Comparison of ENCODE assay signal across 10 mouse cellular contexts in the genomic region with DNA sequence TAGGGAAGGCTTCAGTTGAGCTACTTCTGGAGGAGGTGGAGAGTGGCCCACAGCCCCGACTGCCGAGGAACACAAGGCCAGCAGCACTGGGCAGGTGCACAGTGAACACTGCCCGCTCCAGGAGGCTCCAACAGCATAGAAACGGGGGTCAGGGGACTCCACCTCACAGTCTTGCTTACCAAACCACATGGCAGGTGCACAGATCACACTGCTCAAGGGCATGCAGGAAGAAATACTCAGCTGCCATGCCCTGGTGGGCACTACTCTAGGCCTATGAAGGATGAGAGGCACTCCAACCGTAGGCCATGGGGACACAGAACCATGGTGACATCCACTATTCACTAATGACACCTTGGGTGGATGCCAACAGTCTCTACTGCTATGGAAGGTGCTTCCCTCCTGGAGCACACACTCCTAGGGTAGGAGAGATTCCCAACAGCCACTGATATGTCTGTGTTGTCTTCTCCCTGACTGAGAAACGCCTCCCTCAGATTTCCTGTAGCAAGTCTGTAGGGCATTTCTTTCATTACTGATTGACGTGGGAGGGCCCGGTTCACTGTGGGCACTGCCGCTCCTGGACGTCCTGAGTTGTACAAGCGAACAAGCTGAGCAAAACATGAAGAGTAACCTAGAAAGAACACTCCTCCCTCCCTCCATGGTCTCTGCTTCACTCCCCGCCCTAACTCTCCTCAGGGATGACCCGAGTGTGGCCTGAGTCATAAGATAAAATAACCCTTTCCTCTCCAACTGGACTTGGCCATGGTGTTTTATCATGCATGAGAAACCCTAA. TPM values are rescaled to one million over a fixed set of nuclear protein-coding genes. Genes with fewer than 3 reads are reported as not detected.
A peak's percentile ranks its signal among the peaks of the same experiment; 100 is the strongest.
DNase-seq lines count a peak whose midpoint lies in the region; ATAC-seq lines count a peak whose summit lies in the region.
"Had no signal": no experiment of that assay in that cellular context is flagged by ENCODE, and none has a peak within 500 bp of the region (broad histone marks: within the 10 kb centered on the region; RNA-seq: fewer than 3 reads in every experiment).

No protein-coding gene starts in this region.

- intact Hi-C loops in left cerebral cortex, postnatal 25 days (cut with DNase I): no loop called here
- intact Hi-C loops in gastrocnemius, postnatal 36 days (cut with DNase I): no loop called here

- H3K9me3 ChIP-seq in heart, embryonic 16.5 days (replicated peaks; ENCODE audit: control insufficient read depth, low read length): no peaks in the 10 kb centered on the region
- H3K9me3 ChIP-seq in embryonic facial prominence, embryonic 10.5 days: no peaks in the 10 kb centered on the region
- no peaks in the 10 kb centered on the region for H3K9me3 ChIP-seq in forebrain, embryonic 16.5 days (ENCODE audit: control insufficient read depth, low read length)

- 0 out of 2 replicates have a peak overlapping the region, but pooled peaks have one; percentile 16 for H3K9ac ChIP-seq in heart, embryonic 16.5 days (ENCODE audit: low read length)
- H3K9ac ChIP-seq in forebrain, embryonic 16.5 days (replicated peaks; ENCODE audit: low read depth, low read length): no peak overlapping the region

- no peaks in the 10 kb centered on the region for H3K36me3 ChIP-seq in heart, embryonic 16.5 days (ENCODE audit: control insufficient read depth, insufficient read depth)
- H3K36me3 ChIP-seq in embryonic facial prominence, embryonic 10.5 days (replicated peaks): peaks cover 61% of the 10 kb centered on the region
- no peaks in the 10 kb centered on the region for H3K36me3 ChIP-seq in forebrain, embryonic 16.5 days (ENCODE audit: control insufficient read depth, insufficient read depth)

- no peak overlapping the region for H3K4me2 ChIP-seq in heart, embryonic 16.5 days (ENCODE audit: low read depth, low read length)
- H3K4me2 ChIP-seq in forebrain, embryonic 16.5 days (ENCODE audit: low read length): no peak overlapping the region

- no peak for DNase-seq in heart, adult 11 months
- peak; percentile 26 for DNase-seq in 3T3-L1 (ENCODE audit: low read depth, low spot score)
- DNase-seq in embryonic facial prominence, embryonic 10.5 days (ENCODE audit: low spot score): no peak
- peak; percentile 71 to 90 for DNase-seq in kidney, postnatal 25 days
- no peak for DNase-seq in left cerebral cortex, postnatal 25 days (ENCODE audit: low spot score in 2 of 2)
- no peak for DNase-seq in gastrocnemius, postnatal 36 days
- DNase-seq: right cerebral cortex, postnatal 14 days had no signal

- no peak for ATAC-seq in heart, embryonic 16.5 days (replicated peaks; ENCODE audit: extremely low read depth, insufficient read depth, low FRiP score)
- no peak for ATAC-seq in forebrain, embryonic 16.5 days
- ATAC-seq: activated CD4-positive, CD25-positive, alpha-beta regulatory T cell, adult 4 months had no signal

- H3K4me3 ChIP-seq in heart, embryonic 16.5 days (ENCODE audit: low read length): no peak overlapping the region
- H3K4me3 ChIP-seq in embryonic facial prominence, embryonic 10.5 days: no peak overlapping the region
- H3K4me3 ChIP-seq in forebrain, embryonic 16.5 days (replicated peaks; ENCODE audit: low read length): no peak overlapping the region

- H3K4me1 ChIP-seq in heart, embryonic 16.5 days (ENCODE audit: control insufficient read depth, insufficient read depth, low read length): peaks cover 41% of the 10 kb centered on the region
- peaks cover 35% of the 10 kb centered on the region for H3K4me1 ChIP-seq in embryonic facial prominence, embryonic 10.5 days
- peaks cover 1% of the 10 kb centered on the region for H3K4me1 ChIP-seq in forebrain, embryonic 16.5 days (replicated peaks; ENCODE audit: control insufficient read depth, insufficient read depth, low read length)

- WGBS in heart, embryonic 16.5 days: 55% methylated on average over 13 of the region's 13 CpGs
- 82% methylated on average over 13 of the region's 13 CpGs for WGBS in embryonic facial prominence, embryonic 10.5 days
- WGBS in forebrain, embryonic 16.5 days: 75% methylated on average over 13 of the region's 13 CpGs

- H3K27me3 ChIP-seq in heart, embryonic 16.5 days (ENCODE audit: control insufficient read depth, insufficient read depth, low read length): no peaks in the 10 kb centered on the region
- no peaks in the 10 kb centered on the region for H3K27me3 ChIP-seq in embryonic facial prominence, embryonic 10.5 days (replicated peaks; ENCODE audit: low read depth, poor library complexity, severe bottlenecking)
- H3K27me3 ChIP-seq in forebrain, embryonic 16.5 days (replicated peaks; ENCODE audit: control insufficient read depth, insufficient read depth, low read length): no peaks in the 10 kb centered on the region

- peak overlapping the region; percentile 83 for H3K27ac ChIP-seq in heart, embryonic 16.5 days (ENCODE audit: low read length)
- peak overlapping the region; percentile 21; the same call in 1 of the 2 replicates for H3K27ac ChIP-seq in embryonic facial prominence, embryonic 10.5 days (replicated peaks)
- no peak overlapping the region for H3K27ac ChIP-seq in forebrain, embryonic 16.5 days (ENCODE audit: low read length)

RNA-seq across cellular contexts. Expression of a gene that starts 7.2 kb away (rescaled TPM):
- polyA plus RNA-seq in heart, embryonic 16.5 days (2015; fragmentation: Nextera tagmentation; extraction: Ambion mirVana): 87.3 and 93.5 TPM in 2 replicates
- polyA plus RNA-seq in embryonic facial prominence, embryonic 10.5 days (2016; fragmentation: Nextera tagmentation; extraction: Ambion mirVana): 99.0 and 103 TPM in 2 replicates
- total RNA-seq in left cerebral cortex, postnatal 25 days (2021): 10 to 100 TPM; 82.9 to 88.8 TPM
- total RNA-seq in gastrocnemius, postnatal 36 days (2021): 10 to 100 TPM; 43.0 to 43.4 TPM
- 106 and 110 TPM in 2 replicates for polyA plus RNA-seq in forebrain, embryonic 16.5 days (2015; fragmentation: Nextera tagmentation; extraction: Ambion mirVana)

RNA-seq across cellular contexts. Expression of a gene that starts 45.2 kb away (rescaled TPM):
- 92.6 and 101 TPM in 2 replicates for polyA plus RNA-seq in heart, embryonic 16.5 days (2015; fragmentation: Nextera tagmentation; extraction: Ambion mirVana)
- polyA plus RNA-seq in embryonic facial prominence, embryonic 10.5 days (2016; fragmentation: Nextera tagmentation; extraction: Ambion mirVana): 82.0 and 87.7 TPM in 2 replicates
- total RNA-seq in left cerebral cortex, postnatal 25 days (2021): 10 to 100 TPM; 32.5 to 36.1 TPM
- total RNA-seq in gastrocnemius, postnatal 36 days (2021): 10 to 100 TPM; 32.1 to 32.9 TPM
- polyA plus RNA-seq in forebrain, embryonic 16.5 days (2015; fragmentation: Nextera tagmentation; extraction: Ambion mirVana): 49.4 and 53.3 TPM in 2 replicates

RNA-seq across cellular contexts. Expression of a gene that starts 45.4 kb away (rescaled TPM):
- polyA plus RNA-seq in heart, embryonic 16.5 days (2015; fragmentation: Nextera tagmentation; extraction: Ambion mirVana): 16.3 and 16.9 TPM in 2 replicates
- polyA plus RNA-seq in embryonic facial prominence, embryonic 10.5 days (2016; fragmentation: Nextera tagmentation; extraction: Ambion mirVana): 20.2 and 21.4 TPM in 2 replicates
- total RNA-seq in left cerebral cortex, postnatal 25 days (2021): 10 to 100 TPM; 14.4 to 15.5 TPM
- 1 to 10 TPM; 4.2 to 5.6 TPM for total RNA-seq in gastrocnemius, postnatal 36 days (2021)
- 16.6 and 21.7 TPM in 2 replicates for polyA plus RNA-seq in forebrain, embryonic 16.5 days (2015; fragmentation: Nextera tagmentation; extraction: Ambion mirVana)

RNA-seq across cellular contexts. Expression of a gene that starts 57.3 kb away (rescaled TPM):
- polyA plus RNA-seq in heart, embryonic 16.5 days (2015; fragmentation: Nextera tagmentation; extraction: Ambion mirVana): 13.2 and 14.5 TPM in 2 replicates
- polyA plus RNA-seq in embryonic facial prominence, embryonic 10.5 days (2016; fragmentation: Nextera tagmentation; extraction: Ambion mirVana): 43.0 and 46.9 TPM in 2 replicates
- 10 to 100 TPM; 23.4 to 32.2 TPM for total RNA-seq in left cerebral cortex, postnatal 25 days (2021)
- total RNA-seq in gastrocnemius, postnatal 36 days (2021): 1 to 10 TPM; 6.6 to 8.0 TPM
- 32.9 and 33.8 TPM in 2 replicates for polyA plus RNA-seq in forebrain, embryonic 16.5 days (2015; fragmentation: Nextera tagmentation; extraction: Ambion mirVana)

Comparison
In these comparisons a context has a peak if more than half of its experiments do, and no peak if none do; other contexts are left out.
1. DNase-seq: peak in 3T3-L1 (single experiment) and kidney, postnatal 25 days (2 of 2); none in heart, adult 11 months (single experiment), embryonic facial prominence, embryonic 10.5 days (single experiment), left cerebral cortex, postnatal 25 days (0 of 2) and gastrocnemius, postnatal 36 days (0 of 2).